Mouse (Mus musculus) naive thymus-derived CD4-positive, alpha-beta T cell, adult 2 months (primary cell): Measurements from ENCODE around the gene Ddx55.

Experiments used
- DNase-seq: peaks from one replicate; pipeline ENCODE4 v3.0.0-alpha.2; 2011; ENCODE audit warnings: low read depth

The Ddx55 gene

DNA sequence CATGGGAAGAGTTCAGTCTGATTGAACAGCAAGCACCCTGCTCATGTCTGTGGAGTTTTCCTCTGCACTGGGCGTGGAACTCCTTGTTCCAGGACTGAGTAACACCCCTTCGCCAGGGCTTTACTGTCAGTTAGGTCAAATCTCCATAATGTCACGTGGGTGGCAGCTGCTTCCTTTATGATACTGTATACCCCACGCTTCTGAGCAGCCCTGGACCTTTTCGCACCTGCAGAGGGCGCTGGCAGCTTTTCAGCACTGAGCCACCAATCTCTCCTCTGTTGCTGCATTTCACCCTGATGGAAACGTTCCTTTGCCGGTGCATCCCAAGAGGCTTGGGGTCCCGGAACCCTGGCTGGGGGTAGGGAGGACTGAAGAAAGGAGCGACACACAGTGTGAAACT, 58.3 kb downstream of the Ddx55 start:
- DNase-seq, result no peak

- DNase-seq, result peak; percentile 67
These were observed 62.0 kb downstream of the Ddx55 start for GRCm38 (mm10) chr5:124614709-124615108.

GRCm38 (mm10) chr5:124618711-124619110, 66.0 kb downstream of the Ddx55 start:
- no peak for DNase-seq
